Mouse (Mus musculus): ENCODE data around the gene Anapc13. TPM values are rescaled to one million over a fixed set of nuclear protein-coding genes. Genes with fewer than 3 reads are reported as not detected.

The Anapc13 gene
- polyA plus RNA-seq, 1 experiment from 2014 or later: 186 TPM

GRCm38 (mm10) chr9:102636553-102636952 lies 10.5 kb downstream of the Anapc13 start:
- no peaks in the 10 kb centered on the region for H3K27me3 ChIP-seq (ENCODE audit: insufficient read depth, poor library complexity, severe bottlenecking)
- H3K36me3 ChIP-seq: peaks cover 3% of the 10 kb centered on the region
- 7% methylated on average over 4 of the region's 4 CpGs for WGBS
- H3K4me3 ChIP-seq: no peak overlapping the region
- H3K9me3 ChIP-seq: no peaks in the 10 kb centered on the region
- DNase-seq (ENCODE audit: low spot score): no peak
- H3K27ac ChIP-seq: peak overlapping the region; percentile 60; the same call in 1 of the 2 replicates
- peaks cover 36% of the 10 kb centered on the region for H3K4me1 ChIP-seq

DNA sequence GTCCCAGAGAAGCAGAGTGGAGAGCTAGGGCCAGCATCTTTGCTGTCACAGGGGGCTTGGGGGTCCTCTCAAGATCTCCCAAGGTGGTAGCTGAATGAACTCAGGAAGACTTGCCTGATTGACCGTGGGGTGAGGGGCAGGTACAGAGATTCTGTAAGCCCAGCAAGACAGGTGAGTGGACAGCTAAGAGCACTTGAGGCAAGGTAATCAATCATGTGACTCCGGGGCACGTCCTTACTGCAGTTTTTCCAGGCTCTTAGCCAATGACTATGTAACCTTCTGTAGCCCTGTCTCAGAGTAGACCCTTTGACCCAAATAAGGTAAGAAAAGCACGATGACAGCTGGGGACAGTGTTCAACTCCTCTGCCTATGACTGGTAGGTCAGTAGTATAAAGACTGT lies 11.0 kb downstream of the Anapc13 start:
- Histone ChIP-seq H3K4me3 (no peak overlapping the region), H3K36me3 (peaks cover under 1% of the 10 kb centered on the region), H3K27ac (peak overlapping the region; percentile 60; the same call in 1 of the 2 replicates), H3K9me3 (no peaks in the 10 kb centered on the region), H3K27me3 (ENCODE audit: insufficient read depth, poor library complexity, severe bottlenecking) (no peaks in the 10 kb centered on the region), H3K4me1 (peaks cover 40% of the 10 kb centered on the region)
- 61% methylated on average over 4 of the region's 4 CpGs for WGBS
- DNase-seq (ENCODE audit: low spot score): no peak

- H3K4me1 ChIP-seq: peaks cover 51% of the 10 kb centered on the region
- no peak for DNase-seq (ENCODE audit: low spot score)
These were observed 12.9 kb downstream of the Anapc13 start for GRCm38 (mm10) chr9:102638963-102639362.

GRCm38 (mm10) chr9:102639510-102639909 lies 13.4 kb downstream of the Anapc13 start:
- no peak for DNase-seq (ENCODE audit: low spot score)
- Histone ChIP-seq H3K27me3 (ENCODE audit: insufficient read depth, poor library complexity, severe bottlenecking) (no peaks in the 10 kb centered on the region), H3K4me1 (peaks cover 51% of the 10 kb centered on the region), H3K36me3 (no peaks in the 10 kb centered on the region), H3K4me3 (no peak overlapping the region), H3K27ac (no peak overlapping the region), H3K9me3 (no peaks in the 10 kb centered on the region)
- WGBS: 66% methylated on average over 8 of the region's 8 CpGs

More at GRCm38 (mm10) chr9:102638963-102639362, 12.9 kb downstream of the Anapc13 start:
- Histone ChIP-seq H3K27ac (no peak overlapping the region; the same call in 1 of the 2 replicates), H3K4me3 (no peak overlapping the region), H3K9me3 (no peaks in the 10 kb centered on the region), H3K27me3 (ENCODE audit: insufficient read depth, poor library complexity, severe bottlenecking) (no peaks in the 10 kb centered on the region), H3K36me3 (no peaks in the 10 kb centered on the region; the same call in 1 of the 2 replicates)
- 71% methylated on average over 7 of the region's 7 CpGs for WGBS

DNA sequence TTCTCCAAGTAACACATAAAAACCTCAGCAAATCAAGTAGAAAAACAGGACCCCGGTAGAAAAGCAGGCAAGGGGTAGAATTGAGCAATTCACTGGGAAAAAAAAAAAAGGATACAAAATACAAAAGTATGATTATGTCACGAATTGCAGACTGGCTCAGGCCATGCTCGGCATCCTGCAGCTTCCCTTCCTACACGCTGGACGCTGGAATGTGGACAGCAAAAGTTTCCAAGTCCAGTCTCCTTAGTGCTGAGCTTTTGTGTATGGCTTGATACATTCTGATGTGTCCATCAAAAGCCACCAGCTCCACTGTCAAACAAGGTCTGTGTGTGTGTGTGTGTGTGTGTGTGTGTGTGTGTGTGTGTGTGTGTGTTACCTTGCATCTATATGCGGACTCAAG lies 15.4 kb downstream of the Anapc13 start:
- H3K27ac ChIP-seq: 0 out of 2 replicates have a peak overlapping the region, but pooled peaks have one; percentile 88
- 54% methylated on average over 6 of the region's 6 CpGs for WGBS
- H3K36me3 ChIP-seq: no peaks in the 10 kb centered on the region
- no peak for DNase-seq (ENCODE audit: low spot score)
- H3K9me3 ChIP-seq: no peaks in the 10 kb centered on the region
- H3K4me1 ChIP-seq: peaks cover 54% of the 10 kb centered on the region
- no peak overlapping the region for H3K4me3 ChIP-seq
- no peaks in the 10 kb centered on the region for H3K27me3 ChIP-seq (ENCODE audit: insufficient read depth, poor library complexity, severe bottlenecking)

DNA sequence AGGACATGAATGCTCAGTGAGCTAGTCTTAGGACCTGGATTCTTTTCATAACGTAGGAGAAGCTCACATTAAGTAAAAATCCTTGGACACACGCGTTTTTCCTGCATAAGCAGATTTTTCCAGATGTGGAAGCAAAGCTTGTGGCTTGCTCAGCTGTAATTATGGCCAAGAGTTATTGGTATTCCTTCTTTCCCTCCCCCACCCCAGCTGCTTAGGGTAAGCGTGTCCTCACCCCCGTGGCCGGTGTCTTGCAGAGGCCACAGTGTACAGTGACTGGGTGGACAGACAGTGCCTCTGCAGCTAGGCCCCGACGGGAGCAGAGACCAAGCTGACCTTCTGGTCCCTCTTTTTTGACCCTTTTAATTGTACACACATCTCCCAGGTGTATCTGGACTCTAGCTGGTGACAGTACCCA lies 17.0 kb downstream of the Anapc13 start:
- Histone ChIP-seq H3K4me3 (peak overlapping the region; percentile 44; the same call in 1 of the 2 replicates), H3K4me1 (peaks cover 46% of the 10 kb centered on the region), H3K27me3 (ENCODE audit: insufficient read depth, poor library complexity, severe bottlenecking) (no peaks in the 10 kb centered on the region), H3K27ac (peak overlapping the region; percentile 88), H3K9me3 (no peaks in the 10 kb centered on the region), H3K36me3 (no peaks in the 10 kb centered on the region)
- no peak for DNase-seq (ENCODE audit: low spot score)
- WGBS: 29% methylated on average over 8 of the region's 8 CpGs

- Histone ChIP-seq H3K36me3 (no peaks in the 10 kb centered on the region), H3K27me3 (ENCODE audit: insufficient read depth, poor library complexity, severe bottlenecking) (no peaks in the 10 kb centered on the region), H3K4me1 (peaks cover 45% of the 10 kb centered on the region), H3K4me3 (peak overlapping the region; percentile 44), H3K27ac (peak overlapping the region; percentile 88), H3K9me3 (no peaks in the 10 kb centered on the region)
- peak; percentile 88 for DNase-seq (ENCODE audit: low spot score)
- WGBS: 5% methylated on average over 10 of the region's 10 CpGs
These were observed 17.5 kb downstream of the Anapc13 start for GRCm38 (mm10) chr9:102643486-102644101.

DNA sequence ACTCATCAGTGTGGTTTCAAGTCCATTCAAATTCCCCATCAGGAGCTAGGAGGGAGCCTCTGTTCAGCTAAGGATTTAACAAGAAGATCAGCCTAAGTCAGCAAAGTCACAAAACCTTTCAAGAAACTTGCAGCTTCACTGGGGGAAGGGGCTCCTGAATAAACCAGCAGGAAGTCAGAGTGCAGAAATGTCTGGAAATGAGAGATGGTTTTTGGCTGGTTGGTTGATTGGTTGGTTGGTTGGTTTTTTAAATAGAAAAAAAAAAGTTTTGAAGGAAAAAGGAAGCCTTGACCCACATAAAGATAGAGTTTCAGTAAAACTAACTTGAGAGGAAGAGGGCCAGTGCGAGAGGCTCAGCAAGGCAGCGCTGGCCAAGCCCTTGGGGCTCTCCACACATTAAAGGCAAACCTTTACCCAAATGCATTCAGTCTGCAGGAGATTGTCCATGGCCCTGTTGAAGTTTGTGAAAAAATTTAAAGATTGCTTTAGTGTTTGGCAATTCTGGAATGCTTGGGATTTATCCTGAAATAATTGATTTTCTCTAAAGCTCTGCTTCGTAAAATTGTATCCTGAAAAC lies 19.1 kb downstream of the Anapc13 start:
- Histone ChIP-seq H3K4me1 (peaks cover 36% of the 10 kb centered on the region), H3K9me3 (no peaks in the 10 kb centered on the region), H3K27me3 (ENCODE audit: insufficient read depth, poor library complexity, severe bottlenecking) (no peaks in the 10 kb centered on the region), H3K27ac (peak overlapping the region; percentile 88), H3K36me3 (no peaks in the 10 kb centered on the region), H3K4me3 (no peak overlapping the region)
- no peak for DNase-seq (ENCODE audit: low spot score)
- WGBS: 85% methylated on average over 3 of the region's 3 CpGs

GRCm38 (mm10) chr9:102647010-102647409 lies 20.9 kb downstream of the Anapc13 start:
- 77% methylated on average over 6 of the region's 6 CpGs for WGBS
- H3K4me1 ChIP-seq: peaks cover 40% of the 10 kb centered on the region
- H3K27ac ChIP-seq: no peak overlapping the region
- H3K36me3 ChIP-seq: no peaks in the 10 kb centered on the region
- no peaks in the 10 kb centered on the region for H3K27me3 ChIP-seq (ENCODE audit: insufficient read depth, poor library complexity, severe bottlenecking)
- no peak overlapping the region for H3K4me3 ChIP-seq
- DNase-seq (ENCODE audit: low spot score): no peak
- no peaks in the 10 kb centered on the region for H3K9me3 ChIP-seq

- no peak for DNase-seq (ENCODE audit: low spot score)
- H3K4me1 ChIP-seq: peaks cover 13% of the 10 kb centered on the region; the same call in 1 of the 2 replicates
- H3K36me3 ChIP-seq: no peaks in the 10 kb centered on the region
- H3K4me3 ChIP-seq: no peak overlapping the region
- H3K9me3 ChIP-seq: no peaks in the 10 kb centered on the region
- 69% methylated on average over 17 of the region's 17 CpGs for WGBS
- no peaks in the 10 kb centered on the region for H3K27me3 ChIP-seq (ENCODE audit: insufficient read depth, poor library complexity, severe bottlenecking)
- no peak overlapping the region for H3K27ac ChIP-seq
These were observed 23.9 kb downstream of the Anapc13 start for GRCm38 (mm10) chr9:102649917-102650527.

DNA sequence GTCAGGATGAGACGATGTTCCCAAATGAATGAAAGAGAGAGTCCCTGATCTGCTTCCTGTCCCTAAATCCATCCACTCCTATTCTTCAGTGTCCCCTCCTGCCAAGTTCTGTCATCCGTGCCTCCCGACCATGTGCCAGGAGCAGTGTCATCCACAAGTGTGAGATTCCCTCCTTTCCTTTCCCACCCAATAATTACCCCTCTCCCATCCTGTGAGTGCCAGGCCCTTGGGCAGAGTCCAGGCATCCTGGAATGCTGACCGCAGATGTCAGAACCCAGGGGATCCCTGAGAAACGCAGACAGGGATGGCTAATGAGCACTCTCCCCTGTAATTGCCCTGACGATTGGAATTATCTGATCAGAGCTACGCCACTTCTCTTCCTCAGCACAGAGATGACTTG lies 24.5 kb downstream of the Anapc13 start:
- WGBS: 25% methylated on average over 7 of the region's 7 CpGs
- Histone ChIP-seq H3K4me1 (0 out of 2 replicates have a peak, but pooled peaks cover 13% of the 10 kb centered on the region), H3K27me3 (ENCODE audit: insufficient read depth, poor library complexity, severe bottlenecking) (no peaks in the 10 kb centered on the region), H3K36me3 (no peaks in the 10 kb centered on the region), H3K4me3 (no peak overlapping the region), H3K9me3 (no peaks in the 10 kb centered on the region), H3K27ac (no peak overlapping the region)
- DNase-seq (ENCODE audit: low spot score): no peak

GRCm38 (mm10) chr9:102651199-102651720 lies 25.2 kb downstream of the Anapc13 start:
- Histone ChIP-seq H3K9me3 (no peaks in the 10 kb centered on the region), H3K4me3 (no peak overlapping the region), H3K4me1 (peaks cover 14% of the 10 kb centered on the region; the same call in 1 of the 2 replicates), H3K27ac (no peak overlapping the region), H3K27me3 (ENCODE audit: insufficient read depth, poor library complexity, severe bottlenecking) (no peaks in the 10 kb centered on the region), H3K36me3 (no peaks in the 10 kb centered on the region)
- no peak for DNase-seq (ENCODE audit: low spot score)
- WGBS: 50% methylated on average over 6 of the region's 6 CpGs

All from heart, embryonic 10.5 days (tissue).